Mouse (Mus musculus) adrenal gland, postnatal 36 days (tissue): ENCODE measurements around the gene Ky. TPM values are rescaled to one million over a fixed set of nuclear protein-coding genes. Genes with fewer than 3 reads are reported as not detected.

ENCODE experiments used
- DNase-seq, 2 experiments: peaks; one replicate each; pipeline ENCODE4 v3.0.0; 2021; ENCODE audit warnings: mixed read lengths in 1 of 2
- long read RNA-seq, 2 experiments: library from polyadenylated mRNA; stranded (forward); transcript quantifications; one replicate each; pipeline ENCODE4 v2.0.0; 2021; ENCODE audit warnings: borderline sequencing depth in 2 of 2
- total RNA-seq, 2 experiments: library from RNA; stranded (reverse); gene quantifications; 2 replicates each; pipeline ENCODE4 v1.2.3; 2021

The Ky gene
- under 1 TPM; 0.56 to 0.99 TPM for total RNA-seq
- long read RNA-seq, experiment 1 = 0 reads
- long read RNA-seq, experiment 2 = 0 reads

DNA sequence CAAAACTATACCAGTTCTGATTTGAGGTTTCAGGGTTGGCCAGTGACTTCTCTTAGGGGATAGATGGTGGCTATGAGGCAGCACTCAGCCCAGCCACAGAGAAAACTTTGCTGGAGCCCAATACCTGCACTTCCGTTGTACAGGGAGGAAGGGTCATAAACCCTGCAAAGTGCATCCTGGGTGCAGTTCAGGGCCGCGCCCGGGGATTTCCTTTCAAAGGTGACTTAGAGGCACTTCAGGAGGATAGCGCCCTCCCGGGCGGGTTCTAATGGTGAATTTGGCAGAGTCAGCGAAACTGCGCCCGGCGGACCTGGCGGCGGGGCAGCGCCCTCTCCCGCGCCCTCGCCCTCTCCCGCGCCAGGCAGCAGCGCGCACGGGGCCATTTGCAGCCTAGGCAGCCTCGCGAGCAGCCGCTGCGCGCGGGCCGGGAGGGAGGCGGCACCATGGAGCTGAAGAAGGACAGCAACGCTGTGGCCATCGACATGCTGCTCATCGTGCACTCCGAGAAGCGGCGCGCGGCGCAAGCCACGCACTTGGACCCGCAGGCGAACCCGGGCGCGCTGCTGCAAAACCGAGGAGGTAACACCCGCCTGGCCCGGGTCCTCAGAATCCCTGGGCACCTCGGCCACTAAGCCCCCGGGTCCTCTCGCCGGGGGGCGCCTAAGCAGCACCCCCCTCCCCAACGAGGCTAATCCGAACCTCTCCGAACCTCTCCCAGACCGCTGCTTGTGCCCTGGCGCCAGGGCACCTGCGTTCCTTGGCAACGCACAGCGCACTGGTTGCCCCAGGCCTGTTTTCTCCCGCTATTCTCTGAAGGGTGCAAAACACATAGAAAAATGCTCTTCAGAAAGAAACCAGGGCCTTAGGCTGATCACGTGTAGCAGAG lies at the start of gene Ky:
Ky (plus strand) TSS at position 51 of the 886 bp plus-strand sequence.
- peak; percentile 56 to 59 for DNase-seq

DNA sequence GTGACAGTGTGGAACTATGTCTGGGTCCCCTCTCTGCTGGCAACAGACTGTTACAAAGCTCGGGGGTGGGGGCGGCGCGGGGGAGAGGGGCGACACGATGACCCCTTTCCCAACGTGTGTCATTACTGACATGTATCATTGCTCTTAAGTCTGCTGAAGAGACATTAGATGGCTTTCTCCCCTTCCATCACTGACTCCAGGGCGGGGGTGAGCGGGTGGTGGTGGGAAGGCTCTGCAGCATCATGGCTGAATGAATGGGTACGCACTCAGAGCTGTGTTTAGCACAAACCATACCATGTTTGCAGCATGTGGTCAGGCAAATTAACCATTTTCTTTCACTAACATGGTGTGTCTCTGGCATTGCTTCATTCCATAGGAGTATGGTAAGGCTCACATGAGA lies 43.3 kb upstream of the Ky start:
- no peak for DNase-seq

DNA sequence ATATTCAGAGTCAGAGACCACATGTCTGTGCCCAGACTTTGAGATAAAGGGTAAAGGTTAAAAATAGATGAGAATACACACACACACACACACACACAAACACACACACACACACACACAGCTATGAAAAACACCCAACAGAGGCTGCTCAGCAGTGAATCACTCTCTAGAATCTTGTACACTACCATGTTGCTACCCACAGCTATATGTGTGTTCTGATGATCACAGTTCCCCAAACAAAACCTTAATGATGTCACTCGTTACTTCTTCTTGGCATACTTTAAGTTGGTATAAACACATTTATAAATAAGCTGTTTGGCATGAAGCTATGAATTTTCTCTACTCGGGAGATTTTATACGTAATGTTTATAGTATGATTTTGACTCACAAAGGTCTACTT lies 40.5 kb upstream of the Ky start:
- DNase-seq = no peak

DNA sequence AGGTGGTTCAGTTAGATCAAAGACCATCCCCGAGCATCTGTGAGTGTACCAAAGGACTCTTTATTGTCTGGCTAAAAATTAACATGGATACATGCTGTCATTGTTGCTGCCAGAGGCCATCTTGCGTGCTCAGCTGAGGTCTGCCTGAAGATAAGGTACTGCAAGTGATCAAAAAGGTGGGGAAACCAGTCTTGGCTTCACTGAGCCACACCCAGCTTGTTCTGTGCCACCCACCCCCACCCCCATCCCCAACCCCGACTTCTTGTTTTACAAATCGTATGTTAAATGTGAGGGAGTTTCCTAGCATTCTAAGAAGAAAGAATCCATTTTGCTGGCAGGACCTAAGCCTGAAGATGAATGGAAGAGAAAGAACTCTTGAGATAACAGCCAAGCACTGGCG lies 39.8 kb upstream of the Ky start:
- no peak for DNase-seq

DNA sequence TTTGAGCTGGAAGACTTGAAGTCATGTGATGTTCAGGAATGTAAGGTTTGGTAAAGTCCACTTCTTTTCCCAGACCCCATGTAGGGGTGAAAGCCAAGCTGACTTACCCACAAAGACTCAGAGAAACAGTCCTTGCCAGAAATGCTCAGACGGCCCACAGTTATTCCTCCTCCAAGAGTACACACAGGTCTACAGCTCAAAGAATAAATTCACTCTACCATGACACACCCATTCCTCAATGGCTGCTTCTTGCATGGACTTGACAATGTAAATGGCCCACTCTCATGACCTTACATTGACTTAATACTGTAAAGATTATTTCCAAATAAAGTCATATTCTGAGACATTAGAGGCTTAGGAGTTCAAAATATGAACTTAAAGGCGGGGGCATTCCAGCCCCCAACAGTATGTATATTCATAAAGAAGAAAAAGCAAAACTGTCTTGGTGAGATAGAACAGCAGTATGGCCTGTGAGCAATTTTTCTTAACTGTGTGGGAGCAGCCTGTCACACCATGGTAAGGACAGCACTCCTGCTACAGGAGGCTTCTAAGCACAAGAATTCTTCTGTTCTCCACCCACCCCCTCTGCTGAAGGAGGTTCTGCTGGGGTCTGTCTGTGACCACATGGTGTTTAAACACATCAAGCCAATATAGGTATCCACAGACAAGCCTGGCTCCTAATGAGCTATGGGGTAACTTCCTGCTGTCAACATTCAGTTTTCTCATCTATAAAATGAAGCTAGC lies 35.3 kb upstream of the Ky start:
- DNase-seq = no peak

DNA sequence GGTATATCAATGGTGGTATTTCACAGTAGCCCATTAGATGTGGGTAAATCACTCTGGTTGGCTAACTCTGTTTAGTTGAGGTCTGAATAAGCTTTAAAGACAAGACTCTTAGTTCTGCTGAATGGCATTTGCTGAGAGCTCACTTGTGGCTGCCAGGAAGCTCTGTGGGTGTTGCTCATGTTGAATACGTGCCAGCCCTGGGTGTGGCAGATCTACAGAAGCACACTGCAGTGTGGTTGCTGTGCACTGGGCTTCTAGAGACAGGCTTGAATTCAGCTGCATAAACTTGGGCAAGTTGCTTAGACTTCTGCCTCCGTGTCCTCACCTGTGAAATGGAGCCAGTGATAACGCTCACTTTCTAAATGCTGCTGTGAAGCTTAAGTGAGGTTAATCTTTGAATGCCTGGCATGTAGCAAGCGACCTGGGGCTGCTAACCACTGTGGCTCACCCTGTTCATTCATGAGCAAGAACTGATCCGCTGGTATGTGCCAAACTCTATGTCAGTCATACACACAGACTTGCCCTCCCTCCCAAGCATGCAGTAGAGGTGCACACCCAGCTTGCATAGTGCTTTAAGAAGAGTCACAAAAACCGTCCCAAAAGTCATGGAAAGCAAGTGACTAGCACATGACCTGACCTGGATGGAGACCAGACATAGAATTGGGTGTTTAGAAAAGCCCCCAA lies 27.6 kb upstream of the Ky start:
- DNase-seq = peak; percentile 18 to 25

DNA sequence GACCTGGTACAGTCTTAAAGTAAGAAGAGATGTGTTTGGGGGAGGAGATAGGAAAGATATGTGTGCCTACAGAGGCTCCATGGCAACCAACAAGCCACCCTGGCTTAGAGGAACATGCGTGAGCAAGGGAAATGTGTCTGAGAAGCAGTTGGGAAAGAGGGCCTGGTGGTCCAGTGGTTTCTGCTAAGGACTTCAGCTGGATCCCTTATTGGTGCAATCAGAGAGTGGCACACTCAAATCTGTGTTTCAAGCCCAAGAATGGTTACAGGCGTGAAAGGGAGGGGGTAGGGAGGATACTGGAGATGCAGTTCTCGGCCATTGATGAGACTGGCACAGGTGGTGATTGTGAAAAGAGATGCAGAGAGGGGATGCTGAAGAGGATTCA lies 27.1 kb upstream of the Ky start:
- no peak for DNase-seq

DNA sequence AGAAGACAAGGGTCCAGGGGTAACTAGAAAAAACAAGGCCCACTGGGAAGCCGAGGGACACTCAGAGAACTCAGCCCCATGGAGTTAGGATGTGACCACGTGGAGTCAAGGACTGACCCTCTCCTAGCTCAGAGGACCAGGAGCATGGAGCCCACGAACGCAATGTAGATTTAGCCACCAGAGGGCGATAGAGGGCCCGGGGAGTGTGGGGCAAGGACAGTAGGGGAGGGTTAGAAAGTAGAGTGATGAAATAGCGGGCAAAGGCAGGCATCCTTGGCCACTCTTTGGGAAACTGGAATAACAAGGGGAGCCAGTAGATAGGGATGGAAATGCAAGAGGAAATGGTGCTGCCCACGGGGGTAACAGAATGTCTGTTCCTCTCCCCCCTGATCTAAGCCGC lies 26.5 kb upstream of the Ky start:
- peak; percentile 74 to 81 for DNase-seq

DNA sequence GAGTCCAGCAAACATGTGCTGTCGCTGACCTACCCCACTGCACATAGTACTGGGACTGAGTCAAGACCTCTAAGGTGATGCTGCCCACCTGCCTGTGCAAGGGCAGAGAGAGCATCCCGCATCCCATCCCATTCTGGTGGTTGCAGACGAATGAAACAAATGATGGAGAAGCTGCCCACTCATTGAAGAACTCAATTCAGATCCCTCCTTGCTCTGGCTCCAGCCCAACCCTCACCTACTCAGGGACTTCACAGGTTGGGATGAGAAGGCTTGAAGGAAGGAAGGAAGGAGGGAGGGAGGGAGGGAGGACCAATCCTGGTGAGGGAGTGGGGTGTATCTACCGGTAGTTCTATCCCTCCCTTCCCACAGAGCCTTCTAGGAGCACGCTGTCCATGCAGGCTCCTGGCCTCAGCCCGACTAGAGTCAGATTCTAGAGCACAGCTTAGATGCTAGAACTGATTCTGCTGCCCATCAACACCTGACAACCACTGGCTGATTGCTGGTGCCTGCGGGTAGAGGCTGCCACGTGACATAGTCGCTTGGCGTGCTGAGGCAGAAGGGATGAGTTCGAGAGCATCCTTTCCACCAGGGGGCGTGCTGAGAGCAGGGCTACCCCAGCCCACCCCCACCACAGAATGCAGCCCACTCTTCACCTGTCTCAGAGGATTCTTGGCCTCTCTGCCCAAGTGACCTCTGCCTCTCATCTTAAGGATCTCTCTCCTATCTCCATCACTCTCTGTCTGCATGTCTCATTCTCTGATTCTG lies 13.3 kb upstream of the Ky start:
- DNase-seq = peak in 1 of 2 experiments; percentile 28

DNA sequence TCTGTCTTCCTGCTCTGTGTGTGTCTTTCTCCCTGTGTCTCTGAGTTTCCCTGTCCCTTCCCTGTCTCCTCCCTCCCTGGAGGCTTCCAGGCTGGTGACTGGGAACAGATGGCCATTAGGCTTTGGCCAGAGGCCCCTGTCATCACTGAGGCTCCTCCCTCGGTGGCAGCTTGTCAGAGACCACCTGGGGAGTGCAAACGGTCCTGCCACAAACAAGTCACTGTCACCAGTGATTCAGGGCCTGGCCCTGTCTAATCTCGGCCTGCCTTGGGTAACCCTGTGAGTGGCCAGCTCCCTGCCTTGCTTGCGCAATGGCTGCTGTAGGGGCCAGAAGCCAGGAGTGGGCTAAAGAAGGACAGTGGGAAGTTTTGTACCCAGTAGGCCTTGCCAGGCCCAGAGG lies 12.5 kb upstream of the Ky start:
- peak; percentile 46 to 77 for DNase-seq

DNA sequence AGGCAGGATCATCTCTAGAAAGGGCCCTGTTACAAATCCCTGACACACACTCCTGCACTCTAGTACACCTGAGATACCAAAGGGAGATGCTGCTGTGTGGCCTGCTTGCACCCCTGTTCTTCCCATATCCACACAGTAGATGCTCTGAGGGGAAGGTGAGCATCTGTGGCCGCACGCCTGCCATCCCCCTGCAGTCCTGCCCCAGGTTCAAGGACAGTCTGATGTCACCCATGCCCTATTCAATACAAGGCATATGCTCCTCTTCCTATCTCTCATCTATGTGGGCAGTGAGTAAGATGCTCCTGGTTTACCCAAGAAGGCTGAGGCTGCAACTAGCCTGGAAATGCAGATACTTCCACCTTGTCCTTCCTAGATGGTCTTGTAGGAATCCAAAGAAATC lies 11.6 kb upstream of the Ky start:
- no peak for DNase-seq

DNA sequence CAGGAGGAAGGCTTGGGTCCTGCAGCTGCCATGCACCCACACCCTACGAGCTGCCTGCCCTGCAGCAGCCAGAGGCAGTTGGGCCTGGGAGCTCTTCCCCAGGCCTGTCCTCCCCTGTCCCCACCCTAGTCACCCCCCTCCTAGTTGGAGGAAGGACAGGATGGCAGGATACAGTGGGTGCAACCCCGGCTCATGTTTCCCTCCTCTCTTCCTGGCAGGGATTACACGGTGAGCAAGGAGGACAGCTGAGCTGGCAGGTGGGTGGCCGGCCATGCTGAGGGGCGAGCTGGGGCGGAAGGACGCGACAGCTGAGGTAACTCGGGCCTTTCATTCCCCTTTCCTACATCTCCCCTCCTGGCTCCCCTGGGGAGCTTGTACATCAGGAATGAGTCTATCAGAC lies 11.1 kb upstream of the Ky start:
- DNase-seq = no peak

DNA sequence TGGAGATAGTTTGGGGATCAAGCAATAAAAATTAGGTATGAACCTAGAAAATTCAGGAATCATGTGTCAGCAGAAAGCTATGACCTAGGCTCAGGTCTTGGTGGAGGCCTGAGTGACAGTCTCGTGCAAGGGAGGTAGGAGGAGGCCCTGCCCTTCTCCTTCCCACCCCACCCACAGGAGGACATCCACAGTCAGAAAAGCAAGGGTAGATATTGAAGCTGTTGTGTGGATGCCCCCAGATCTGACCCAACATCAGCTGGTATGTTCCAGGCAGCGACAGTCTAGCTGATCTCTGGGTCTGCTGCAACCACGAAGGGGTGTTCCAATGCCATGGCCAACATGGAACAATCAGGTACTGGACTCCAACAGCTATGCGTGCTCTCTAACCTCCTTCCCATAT lies 10.3 kb upstream of the Ky start:
- no peak for DNase-seq

DNA sequence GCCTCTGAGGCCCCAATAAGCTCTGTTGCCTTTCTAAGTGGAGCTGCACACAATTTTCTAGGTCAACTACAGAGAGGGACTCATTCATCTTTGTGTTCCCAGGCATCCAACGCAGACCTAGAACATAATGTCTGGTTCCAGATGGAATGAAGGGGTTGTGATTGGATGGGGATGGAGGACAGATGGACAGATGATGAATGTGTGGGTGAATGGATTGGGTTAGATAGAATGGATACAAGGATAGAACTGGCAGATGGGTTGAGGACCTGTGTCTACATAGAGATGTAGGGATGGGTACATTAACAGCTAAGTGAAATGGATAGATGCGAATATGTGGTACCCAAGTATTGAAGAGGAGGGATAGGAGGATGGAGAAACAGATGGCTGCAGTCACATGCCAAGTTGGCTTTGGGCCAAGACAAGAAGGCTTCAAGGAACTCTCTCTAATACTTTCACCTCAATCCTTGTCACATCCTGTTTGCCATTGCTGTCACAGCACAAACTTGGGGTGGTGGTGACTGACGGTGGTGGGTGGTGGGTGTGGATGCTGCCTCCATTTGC lies 9.0 kb upstream of the Ky start:
- no peak for DNase-seq

DNA sequence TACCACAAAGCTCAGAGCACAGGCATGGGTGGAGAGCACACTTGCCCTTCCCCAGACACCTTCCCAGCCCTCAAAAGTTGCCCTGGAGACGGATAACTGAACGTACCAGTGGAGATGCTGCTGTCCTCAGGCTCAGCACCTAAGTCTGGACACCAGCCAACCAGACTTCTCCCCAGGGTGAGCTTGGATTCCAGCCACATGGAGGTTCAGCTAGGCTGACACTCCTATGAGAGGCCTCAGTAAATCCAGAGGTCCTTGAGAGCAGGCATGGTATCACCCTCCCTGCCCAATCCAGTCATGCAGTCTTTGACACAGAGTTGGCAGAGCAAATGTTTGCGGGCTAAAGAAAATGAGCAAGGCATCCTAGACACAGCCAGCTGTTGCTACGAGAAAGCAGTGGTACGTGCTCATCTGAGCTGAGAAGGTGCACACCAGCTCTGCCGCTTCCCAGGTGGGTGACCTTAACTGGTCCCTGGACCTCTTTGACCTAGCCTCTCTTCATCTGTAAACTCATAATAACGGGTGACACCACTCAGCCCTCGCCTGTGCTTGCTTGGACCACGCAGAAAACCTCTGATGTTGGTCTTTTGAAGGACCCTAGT lies 8.4 kb upstream of the Ky start:
- peak; percentile 66 to 72 for DNase-seq

DNA sequence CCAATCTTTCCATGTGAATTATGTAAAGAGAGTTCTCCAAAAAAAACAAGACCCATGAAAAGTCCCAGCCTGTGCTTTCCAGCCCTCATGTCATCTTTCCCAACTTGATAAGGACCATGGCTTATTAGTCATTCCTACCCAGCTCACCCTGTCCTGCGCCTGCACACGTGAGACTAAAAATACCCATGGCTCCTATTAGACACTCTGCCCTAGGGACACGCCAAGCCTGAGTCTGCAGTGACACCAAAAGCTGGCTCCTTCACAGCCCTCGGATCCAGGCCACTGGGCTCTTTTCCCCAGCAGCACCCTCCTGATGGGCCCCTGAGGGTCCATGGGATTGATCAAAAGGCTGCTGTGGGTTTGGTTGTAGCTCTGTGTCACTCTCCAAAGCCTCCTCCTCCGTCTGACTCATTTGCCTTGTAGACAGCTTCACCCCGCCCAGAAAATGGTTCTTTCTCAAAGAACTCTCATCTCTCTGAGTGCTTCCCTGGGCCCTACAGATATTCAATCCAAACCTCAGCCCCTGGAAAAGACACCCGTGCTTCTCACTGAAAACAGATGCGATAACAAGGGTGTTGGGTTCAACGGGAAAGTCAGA lies 7.6 kb upstream of the Ky start:
- peak; percentile 58 to 75 for DNase-seq

DNA sequence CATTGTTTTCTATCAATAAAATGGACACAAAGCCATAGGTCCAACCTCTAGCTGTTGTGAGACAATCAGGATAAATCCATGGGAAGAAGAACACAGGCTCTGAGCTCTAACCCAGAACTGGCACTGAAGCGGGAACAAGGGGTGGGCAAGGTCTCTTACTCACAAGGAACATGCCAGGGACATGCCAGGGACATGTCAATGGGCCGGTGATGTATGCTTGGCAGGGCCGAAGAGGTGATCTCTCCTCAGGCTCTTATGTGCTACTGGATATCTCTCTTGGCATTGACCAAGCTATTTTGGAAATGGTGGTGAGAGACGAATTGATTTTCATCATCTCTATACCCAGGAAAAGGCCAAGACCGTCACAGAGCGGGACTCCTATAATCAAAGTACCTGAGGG lies 6.8 kb upstream of the Ky start:
- no peak for DNase-seq

DNA sequence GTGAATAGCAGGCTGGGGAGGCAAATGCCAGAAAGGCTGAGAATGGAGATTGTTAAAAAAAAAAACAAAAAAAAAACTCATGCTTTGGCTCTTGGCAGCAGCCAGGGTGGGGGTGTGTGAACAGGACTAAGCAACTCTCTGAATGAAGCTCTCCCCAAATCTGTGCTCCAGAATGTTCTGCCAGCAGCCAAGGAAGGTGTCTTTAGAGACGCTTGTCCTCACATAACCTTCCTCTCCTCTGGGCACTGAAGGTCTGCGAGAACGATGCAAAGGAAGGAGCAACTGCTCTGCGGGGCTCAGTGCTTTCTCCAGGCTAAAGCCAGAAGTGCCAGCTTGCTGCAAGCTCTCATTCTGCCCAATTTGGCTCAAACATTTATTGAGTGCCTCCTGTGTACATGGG lies 6.3 kb upstream of the Ky start:
- DNase-seq = peak in 1 of 2 experiments; percentile 13

DNA sequence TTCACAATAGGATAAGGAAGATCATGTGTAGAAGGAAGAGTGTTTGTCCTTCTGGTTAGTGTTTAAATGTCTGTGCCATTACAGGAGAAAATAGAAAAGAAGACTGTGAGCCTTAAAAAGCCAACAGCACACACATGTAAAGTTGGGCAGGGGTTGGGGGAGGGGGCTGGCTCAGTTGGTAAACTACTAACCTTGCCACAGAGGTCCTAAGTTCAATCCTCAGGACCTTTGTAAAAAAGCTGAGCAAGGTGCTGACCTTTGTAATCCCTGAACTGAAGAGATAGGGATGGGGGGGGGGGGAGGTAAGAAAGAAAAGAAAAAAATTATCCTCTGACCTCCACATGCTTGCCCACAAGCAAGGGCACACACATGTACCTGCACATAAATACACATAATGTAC lies 5.8 kb upstream of the Ky start:
- DNase-seq = no peak

DNA sequence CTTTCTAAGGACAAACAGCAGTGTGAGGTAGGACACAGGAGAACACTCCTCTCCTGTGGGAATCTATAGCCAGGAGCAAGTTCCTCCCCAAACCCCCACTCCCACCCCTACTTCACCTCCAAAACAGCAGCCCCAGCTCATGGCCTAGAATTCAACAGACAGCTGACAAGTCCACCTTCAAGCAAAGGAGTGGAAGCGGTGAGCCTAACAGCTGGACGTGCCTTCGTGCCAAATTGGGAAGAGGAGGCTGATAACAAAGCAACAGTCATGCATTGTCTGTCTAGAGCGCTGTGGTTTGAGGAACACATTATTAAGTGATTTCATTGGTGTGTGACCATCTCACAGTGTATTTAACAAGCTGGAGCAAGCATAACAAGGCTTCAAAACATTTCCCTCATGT lies 4.4 kb upstream of the Ky start:
- DNase-seq = no peak
